Mouse (Mus musculus) cerebellum, adult 11 months (tissue): ENCODE measurements at regions not wholly inside any gene's neighbourhood (a gene's known extent, or its start where the extent isn't known, plus 50 kb on each side); places are given as distances from the start of the nearest gene placed in this dataset.

Source experiments
- DNase-seq: peaks from one replicate; pipeline ENCODE4 v3.0.0; 2022

- no peak for DNase-seq
Observed at GRCm38 (mm10) chr2:128374926-128375325, 216.1 kb upstream of the Spdye4c start.

DNA sequence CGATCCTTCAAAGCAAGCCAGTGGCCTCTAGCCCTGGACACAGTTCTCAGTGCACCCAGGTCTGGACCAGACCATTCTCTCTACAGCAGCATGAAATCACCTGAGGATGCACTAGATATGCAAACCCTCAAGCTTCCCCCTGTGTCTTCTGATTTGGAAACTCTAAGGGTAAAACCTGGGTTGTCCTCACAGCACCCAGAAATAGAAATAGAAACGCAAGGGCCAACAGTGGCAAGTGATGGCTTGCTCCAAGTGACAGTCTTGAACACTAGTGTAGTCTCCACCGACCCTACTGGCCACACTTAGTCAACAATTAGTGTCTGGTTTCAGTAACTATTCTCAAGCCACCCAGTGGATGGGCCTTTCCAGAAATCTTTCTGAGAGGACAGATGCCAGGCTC is 215.2 kb upstream of the Spdye4c start:
- DNase-seq, result no peak

- no peak for DNase-seq
Observed at GRCm38 (mm10) chr2:128377176-128377575, 213.8 kb upstream of the Spdye4c start.

GRCm38 (mm10) chr2:128377680-128378079 is 213.3 kb upstream of the Spdye4c start:
- DNase-seq, result no peak

DNA sequence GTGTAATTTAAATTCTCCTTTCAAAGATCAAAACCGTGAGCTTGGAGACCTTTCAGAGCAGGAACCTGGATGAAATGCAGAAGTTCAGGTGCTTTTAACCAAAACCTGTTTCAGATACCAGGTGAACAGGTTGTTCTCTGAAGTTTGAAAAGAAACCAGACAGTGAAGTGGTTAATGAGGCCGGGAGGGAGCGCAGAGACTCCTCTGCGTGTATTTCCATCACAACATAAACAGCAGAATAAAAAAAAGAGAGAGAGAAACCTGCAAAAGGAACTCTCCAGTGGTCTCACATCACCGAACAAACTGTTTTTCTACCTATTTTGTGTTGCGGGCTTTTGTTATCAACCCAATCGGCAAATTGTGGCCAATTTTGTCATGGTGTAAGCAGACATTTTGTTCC is 212.6 kb upstream of the Spdye4c start:
- DNase-seq, result no peak

DNA sequence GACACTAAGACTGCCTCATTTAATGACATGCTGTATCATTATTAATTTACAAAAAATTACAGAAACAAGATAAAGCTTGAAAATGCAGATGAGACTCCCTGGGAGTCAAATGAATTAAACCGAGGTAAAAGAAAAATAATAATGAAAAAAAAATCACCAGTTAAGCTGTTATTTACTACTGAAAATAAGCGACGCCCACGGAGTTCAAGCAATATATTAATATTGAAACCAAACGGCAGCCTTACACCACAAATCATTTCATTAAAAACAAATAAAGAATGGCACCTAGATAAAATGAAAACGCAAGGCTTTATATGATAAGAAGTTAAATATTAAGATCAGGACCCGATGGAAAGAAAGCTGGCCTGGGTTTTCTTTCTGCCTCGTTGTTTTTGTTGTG is 211.9 kb upstream of the Spdye4c start:
- DNase-seq, result no peak

DNA sequence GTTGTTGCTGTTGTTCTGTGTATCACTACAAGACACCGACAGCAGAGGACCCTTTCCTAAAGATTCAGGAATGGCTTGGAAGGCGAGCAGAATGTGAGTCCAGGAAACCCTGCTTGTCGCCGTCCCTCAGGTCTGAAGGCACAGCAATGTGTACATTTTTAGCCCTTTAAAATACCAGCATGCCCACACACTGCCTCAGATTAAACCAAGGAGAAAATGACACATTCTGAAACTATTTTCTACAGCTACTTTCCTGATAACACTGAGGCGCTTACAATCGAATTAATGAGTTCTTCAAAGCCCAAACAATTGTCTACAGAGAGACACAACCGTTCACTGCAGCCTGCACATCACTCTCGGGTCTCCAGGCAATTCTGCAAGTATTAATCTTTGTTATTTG is 211.5 kb upstream of the Spdye4c start:
- DNase-seq, result no peak

- DNase-seq, result no peak
Observed at GRCm38 (mm10) chr2:128380581-128380980, 210.4 kb upstream of the Spdye4c start.

DNA sequence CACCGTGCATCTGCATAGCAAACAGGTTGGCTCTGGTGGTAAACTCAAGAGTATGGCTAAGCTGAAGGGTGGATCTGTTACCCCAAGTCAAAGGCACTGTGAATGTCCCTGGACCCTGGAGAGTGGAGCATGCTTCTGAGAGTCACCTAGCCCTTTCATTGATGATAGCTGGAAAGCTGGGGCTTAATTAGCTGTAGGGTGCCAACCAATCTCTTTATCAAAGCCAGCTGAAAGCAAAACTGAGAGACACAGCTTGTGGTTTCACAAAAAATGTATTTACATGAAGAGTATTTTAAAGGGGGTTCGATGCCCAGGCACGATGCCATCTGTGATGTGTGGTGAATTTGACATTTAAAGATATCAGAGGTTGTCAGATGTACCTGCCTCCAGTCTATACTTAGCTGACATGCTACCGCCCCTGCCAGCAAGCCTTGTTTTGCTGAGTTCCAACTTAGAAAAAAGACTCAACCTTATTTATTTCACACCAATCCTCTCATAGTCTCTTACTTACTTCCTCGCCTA is 209.3 kb upstream of the Spdye4c start:
- no peak for DNase-seq

- no peak for DNase-seq
Observed at GRCm38 (mm10) chr2:128382473-128382872, 208.5 kb upstream of the Spdye4c start.

GRCm38 (mm10) chr2:128384612-128385011 is 206.4 kb upstream of the Spdye4c start:
- DNase-seq, result no peak

- no peak for DNase-seq
Observed at GRCm38 (mm10) chr2:128386846-128387621, 204.0 kb upstream of the Spdye4c start.

GRCm38 (mm10) chr2:128387851-128388471 is 203.0 kb upstream of the Spdye4c start:
- no peak for DNase-seq

DNA sequence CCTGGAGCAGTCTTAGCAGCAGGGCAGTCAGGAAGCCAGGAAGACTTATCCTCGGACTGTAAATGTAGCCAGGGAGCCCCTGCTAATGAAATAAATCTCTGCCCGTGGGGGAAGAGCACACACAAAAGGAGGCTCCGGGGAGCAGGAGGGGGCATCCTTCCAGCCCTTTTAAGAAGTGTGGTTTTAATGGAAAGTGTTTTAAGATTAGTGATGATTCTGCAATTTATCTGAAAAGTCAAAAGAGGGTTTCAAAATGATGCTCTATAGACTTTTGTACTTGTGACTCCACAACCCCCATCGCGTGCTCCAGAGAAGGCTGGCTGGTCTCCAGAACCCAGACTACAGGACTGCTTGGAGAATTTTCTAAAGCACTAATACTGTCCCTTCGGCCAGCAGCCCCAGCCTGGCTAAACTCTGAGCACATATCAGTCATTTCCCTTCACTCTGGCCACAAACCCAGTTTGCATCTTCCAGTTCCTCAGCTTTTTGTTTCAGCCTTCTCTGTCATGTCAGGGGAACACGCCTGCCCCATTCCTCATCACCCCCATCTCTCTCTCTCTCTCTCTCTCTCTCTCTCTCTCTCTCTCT is 202.0 kb upstream of the Spdye4c start:
- DNase-seq, result no peak

DNA sequence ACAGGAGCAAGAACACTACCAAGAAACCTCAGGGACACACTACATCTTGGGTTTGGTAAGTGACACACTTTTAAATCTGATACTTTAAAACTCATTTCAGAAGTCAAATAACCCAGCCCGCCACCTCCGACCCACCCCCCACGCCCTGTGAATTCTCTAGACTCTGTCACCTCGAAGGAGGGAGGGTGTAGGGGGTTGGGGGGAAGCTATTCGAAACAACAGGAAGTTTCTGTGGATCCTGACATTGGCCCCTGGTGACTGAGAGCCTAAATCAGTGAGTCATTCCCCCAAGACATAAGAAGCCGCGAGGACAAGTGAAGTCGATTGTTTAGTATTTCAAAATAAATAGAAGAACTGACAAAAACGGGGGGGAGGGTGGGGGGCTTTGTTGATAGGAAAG is 198.7 kb upstream of the Spdye4c start:
- no peak for DNase-seq

DNA sequence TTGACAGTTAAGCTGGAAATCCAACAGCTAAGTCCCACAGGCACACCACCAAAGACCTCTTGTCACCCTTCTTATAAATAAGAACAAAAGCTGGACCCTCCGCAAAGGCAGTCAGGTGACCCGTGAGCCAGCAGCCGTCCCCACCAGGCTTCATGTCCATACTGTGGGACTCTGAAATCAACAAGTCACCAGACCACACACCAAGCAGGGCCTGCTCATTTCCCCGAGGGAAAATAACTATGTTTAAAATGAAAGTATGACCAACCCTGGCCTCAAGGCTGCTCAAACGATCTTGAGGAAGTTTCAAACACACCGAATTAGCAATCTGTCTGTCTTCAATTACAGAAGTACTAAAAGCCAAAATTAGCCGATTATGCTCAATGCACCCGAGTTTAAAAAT is 197.6 kb upstream of the Spdye4c start:
- DNase-seq, result no peak

DNA sequence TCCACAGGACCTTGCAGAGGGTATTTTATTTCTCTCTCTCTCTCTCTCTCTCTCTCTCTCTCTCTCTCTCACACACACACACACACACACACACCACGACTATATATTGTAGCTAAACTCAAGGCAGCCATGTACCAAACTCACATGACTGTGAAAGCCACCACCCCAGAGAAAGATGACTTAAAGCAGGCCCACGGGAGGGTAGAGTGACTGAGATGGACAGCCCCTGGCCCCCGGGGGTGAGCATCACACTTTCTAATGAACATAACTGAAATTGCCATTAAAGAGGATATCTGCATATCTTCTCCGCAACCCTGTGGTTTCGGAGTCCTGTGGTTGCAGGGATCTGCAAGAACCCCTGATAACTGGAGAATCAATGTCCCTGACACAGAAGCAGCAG is 197.1 kb upstream of the Spdye4c start:
- no peak for DNase-seq

DNA sequence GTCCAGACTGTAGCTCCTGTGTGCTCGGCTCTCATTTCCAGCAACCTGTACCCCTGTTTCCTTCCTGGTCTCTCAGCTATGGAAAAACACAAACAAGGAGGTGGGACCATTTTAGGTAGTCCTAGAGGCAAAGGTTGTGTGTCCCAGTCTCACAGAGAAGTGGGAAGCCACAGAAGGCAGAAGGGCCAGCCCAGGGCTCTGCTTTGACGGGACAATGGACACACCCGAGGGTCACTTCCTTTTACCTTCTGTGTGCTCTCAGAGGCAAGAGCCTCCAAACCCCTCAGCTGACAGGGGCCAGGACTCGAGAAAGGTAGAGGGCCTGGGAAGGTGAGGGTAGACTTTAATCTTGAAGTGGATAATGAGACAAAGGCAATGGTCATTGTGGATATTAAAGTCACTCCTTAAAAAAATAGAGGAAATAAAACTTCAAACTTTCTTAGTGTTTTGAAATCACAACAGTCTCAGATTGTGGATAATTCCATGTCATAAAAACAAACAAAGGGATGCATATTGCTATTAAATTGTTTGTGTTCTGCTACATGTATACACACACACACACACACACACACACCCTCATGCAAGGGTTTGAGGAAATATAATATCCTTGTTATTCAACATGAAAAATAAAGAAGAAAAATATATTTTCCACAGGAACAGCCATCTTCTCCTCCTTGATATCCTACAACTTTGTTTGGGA is 195.6 kb upstream of the Spdye4c start:
- DNase-seq, result no peak

DNA sequence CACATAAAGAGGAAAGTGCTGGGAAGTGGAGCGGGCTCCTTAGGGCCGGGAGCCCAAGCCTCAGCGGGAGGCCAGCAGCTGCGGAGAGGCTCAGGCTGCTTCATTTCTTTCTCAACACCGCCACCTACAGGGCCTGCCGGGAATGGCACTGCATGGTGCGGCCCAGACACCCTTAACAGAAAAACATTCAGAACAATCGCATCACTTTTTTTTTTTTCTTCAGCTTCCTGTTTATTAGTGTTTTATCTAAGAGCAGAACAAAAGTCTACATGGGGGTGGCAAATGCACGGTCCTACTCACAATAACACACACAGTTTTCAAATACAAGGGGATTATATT is 195.0 kb upstream of the Spdye4c start:
- DNase-seq, result peak; percentile 85

DNA sequence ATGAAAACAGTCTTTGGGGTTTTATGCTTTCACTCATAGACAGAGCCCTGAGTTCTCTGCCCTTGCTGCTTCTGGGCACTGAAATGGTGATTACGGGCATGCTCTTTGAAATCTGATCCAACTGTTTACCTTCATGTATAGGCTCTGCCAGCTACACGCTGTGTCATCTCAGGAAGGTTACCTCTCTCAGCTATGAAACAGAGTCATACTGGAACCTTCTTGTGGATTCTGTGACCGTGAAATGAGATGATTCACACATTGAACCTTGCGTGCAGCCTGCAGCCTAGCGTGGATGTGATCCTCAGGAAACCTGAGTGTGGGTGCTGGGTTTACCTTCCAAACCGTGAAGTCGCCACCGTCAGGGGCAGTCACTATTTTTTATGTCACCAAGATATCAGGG is 189.7 kb upstream of the Spdye4c start:
- DNase-seq, result no peak

- DNase-seq, result no peak
Observed at GRCm38 (mm10) chr2:128403143-128403935, 187.7 kb upstream of the Spdye4c start.

GRCm38 (mm10) chr2:128404405-128404804 is 186.6 kb upstream of the Spdye4c start:
- DNase-seq, result no peak

DNA sequence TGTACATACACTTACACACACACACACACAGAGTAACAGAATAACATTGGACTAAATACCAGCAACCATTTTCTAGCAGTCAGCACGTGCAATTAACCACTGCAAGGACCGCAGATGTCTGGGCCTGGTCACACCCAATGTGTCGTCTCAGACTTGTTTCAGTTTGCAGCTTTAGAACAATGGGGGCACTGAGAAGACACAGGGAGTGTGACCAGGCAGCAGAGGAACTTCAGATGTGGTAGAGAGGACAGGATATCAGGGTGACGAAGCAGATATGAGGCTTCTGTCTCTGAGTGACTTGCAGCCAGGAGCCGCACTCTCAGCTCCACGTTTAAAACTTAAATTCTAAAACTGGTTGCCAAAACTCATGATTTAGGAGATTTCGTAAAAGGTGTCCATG is 183.9 kb upstream of the Spdye4c start:
- DNase-seq, result no peak
